Mouse (Mus musculus) olfactory bulb, adult 2 months (tissue): Measurements from ENCODE around the gene Ssu2. TPM values are rescaled to one million over a fixed set of nuclear protein-coding genes. Genes with fewer than 3 reads are reported as not detected.

Experiments used
- H3K27ac ChIP-seq: fragments of 200-500 bp; 2 replicates; pipeline ENCODE4 v1.5.1; 2012; ENCODE audit warnings: low read depth, low read length; ENCODE audit not compliant: insufficient read depth
- H3K4me1 ChIP-seq: fragments of 200-500 bp; 2 replicates; pipeline ENCODE4 v1.6.1; 2012; ENCODE audit warnings: low read length; ENCODE audit not compliant: control insufficient read depth, insufficient read depth
- H3K4me3 ChIP-seq: fragments of 200-500 bp; 2 replicates; pipeline ENCODE4 v1.5.1; 2012; ENCODE audit warnings: mild to moderate bottlenecking, low read depth, low read length, moderate library complexity; ENCODE audit not compliant: insufficient read depth
- CTCF ChIP-seq: fragments of 200-500 bp; IDR thresholded peaks from 2 replicates; pipeline ENCODE4 v1.5.1; 2012; ENCODE audit warnings: low read depth, mild to moderate bottlenecking, low read length, moderate library complexity; ENCODE audit not compliant: insufficient read depth
- POLR2A ChIP-seq: fragments of 200-500 bp; IDR thresholded peaks from 2 replicates; pipeline ENCODE4 v1.6.1; 2012; ENCODE audit warnings: mild to moderate bottlenecking, low read depth, low read length, moderate library complexity; ENCODE audit not compliant: insufficient read depth
- WGBS: fragments of 180-500 bp; shearing (Covaris S2); methylation state at CpG from one replicate; pipeline ENCODE4 v1.1.7; 2018; 5-methylcytosine and 5-hydroxymethylcytosine counted together
- polyA plus RNA-seq: library from polyadenylated mRNA; stranded (reverse); fragments of >200 nt; gene quantifications from 2 replicates; pipeline ENCODE4 v1.2.4, GENCODE M21; 2012; ENCODE audit warnings: low replicate concordance; ENCODE audit not compliant: missing spikeins, insufficient read depth, insufficient read length

Ssu2 gene
- not detected in 2 replicates for polyA plus RNA-seq

DNA sequence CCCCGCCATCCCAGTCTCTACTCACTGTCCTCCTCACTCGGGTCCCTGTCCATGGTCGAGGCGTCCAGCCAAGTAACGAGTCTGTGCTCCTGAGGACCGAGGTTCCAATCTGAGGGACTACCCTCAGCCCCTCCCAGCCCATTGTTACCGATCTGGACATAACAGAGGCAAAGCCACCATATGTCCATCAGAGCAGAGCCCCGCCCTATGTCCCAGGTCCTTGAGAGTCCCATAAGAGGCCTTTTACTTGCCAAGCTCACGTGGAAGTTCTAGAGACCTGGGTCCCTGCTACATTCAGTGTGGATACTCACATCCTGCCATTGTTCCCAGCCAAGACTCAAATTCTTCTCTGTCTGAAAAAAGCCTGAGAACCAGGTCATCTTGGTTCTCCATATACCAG is at the start of gene Ssu2:
Gene Ssu2 (minus strand): TSS at position 77 of the 400 bp plus-strand sequence.
- Histone ChIP-seq H3K27ac (no peak within 1 kb of the TSS), H3K4me1 (0 out of 2 replicates have a peak, but pooled peaks cover 2% of the 10 kb centered on the region), H3K4me3 (no peak within 1 kb of the TSS)
- TF ChIP-seq CTCF (no peak), POLR2A (no peak)
- 80% methylated on average over 9 of the region's 9 CpGs for WGBS

DNA sequence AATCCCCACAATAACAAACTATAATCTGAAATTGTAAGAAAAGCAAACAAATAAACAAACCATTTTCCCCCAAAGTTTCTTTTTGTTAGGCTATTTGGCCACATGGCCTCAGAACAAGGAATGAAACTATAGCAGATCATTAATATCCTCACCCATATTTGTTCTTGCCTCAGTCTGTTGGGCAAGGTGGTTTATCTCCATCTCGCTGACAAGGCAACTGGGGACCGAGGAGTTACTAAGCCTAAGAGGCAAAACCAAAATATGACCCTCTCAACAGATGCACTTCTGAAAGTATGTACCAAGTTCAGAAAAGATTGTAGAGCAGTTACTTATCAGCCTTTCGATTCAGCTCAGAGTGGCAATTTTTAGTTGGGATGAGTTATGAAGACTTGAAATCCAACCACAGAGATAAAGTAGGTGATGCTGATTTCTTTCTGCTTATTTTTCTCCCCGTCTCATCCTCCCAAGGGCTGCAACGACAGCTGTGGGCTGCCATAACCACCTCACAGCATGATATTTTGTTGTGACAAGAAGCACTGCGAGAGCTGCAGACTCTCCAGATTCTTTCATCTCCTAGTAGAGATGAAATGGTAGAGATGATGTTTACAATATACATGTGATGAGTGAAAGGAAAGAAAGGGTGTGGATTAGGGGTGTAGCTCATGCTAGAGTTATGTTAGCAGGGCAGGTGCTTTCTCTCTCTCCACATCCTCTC is 38.4 kb upstream of the Ssu2 start:
- TF ChIP-seq CTCF (no peak), POLR2A (no peak)
- 67% methylated on average over 6 of the region's 6 CpGs for WGBS
- Histone ChIP-seq H3K4me3 (no peak overlapping the region), H3K4me1 (no peaks in the 10 kb centered on the region), H3K27ac (no peak overlapping the region)

DNA sequence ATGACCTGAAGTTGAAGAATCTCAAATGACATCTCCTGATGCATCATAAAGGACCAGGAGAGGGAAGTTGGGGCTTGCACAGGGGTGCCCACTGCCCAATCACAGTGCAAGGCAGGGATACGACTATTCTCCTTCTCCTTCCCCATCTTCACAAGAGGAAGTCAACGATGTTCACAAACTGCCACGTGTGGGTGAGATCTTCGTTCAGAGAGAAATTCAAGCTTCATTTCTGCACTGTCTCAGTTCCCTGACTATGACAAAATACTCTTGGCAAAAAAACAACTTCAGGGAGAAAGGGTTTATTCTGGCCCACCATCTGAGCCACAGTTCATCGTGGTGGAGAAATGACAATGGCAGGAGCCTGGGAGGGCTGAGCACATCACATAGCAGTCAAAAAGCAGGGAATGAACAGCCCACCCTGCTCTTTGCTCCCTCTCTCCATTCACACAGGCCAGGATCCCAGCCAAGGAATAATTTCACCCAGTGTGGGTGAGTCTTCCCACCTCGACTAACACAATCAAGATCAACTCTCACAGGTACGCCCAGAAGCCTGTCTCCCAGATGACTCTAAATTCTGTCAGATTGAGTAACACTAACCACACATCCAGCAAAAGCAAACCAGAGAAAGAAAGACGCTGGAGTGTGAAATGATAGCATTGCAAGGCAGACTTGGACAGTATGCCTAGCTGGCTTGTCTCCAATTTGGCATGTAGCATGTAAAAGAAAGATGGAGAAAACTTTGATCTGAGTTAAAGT is 36.1 kb upstream of the Ssu2 start:
- TF ChIP-seq POLR2A = no peak
- TF ChIP-seq CTCF = no peak
- no peak overlapping the region for H3K27ac ChIP-seq
- H3K4me3 ChIP-seq = no peak overlapping the region
- no peaks in the 10 kb centered on the region for H3K4me1 ChIP-seq
- 63% methylated on average over 8 of the region's 8 CpGs for WGBS

DNA sequence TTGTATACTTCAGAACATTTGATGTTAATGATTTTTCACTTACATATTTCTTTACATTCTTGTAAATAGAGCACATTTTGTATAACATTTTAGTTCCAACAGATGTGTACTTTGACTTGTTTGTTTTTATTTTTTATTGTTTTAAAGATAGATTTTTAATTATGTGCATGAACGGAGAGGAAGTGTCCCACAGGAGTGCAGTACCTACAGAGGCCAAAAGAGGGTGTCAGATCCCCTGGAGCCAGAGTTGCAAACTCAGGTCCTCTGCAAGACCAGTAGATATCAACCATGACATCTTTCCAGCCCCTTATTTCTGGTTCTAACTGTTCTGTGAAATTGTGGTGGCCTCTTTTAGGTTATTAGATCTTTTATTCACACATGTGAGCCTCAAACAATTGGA is 33.1 kb upstream of the Ssu2 start:
- H3K4me1 ChIP-seq = no peaks in the 10 kb centered on the region
- no peak overlapping the region for H3K27ac ChIP-seq
- 89% methylated on average over 1 of the region's 1 CpGs for WGBS
- no peak for TF ChIP-seq POLR2A
- no peak for TF ChIP-seq CTCF
- no peak overlapping the region for H3K4me3 ChIP-seq

DNA sequence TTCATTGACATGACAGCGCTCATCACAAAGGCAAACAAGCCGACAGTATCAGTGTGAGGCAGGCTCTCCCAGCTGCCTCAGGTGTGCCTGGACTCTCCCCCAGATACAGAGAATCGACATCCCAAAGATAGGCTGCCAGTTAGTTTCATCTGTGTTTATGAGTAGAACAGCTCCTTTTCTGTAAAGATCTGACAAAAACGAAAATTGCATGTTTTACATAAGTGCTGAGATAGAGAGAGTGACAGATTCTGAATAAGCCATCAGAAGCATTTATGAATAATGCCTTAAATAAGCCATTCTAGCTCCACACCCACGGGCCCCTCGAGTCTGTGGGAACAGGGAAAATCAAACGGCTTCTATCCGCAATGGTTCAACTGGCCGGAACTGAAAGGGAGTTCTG is 31.5 kb upstream of the Ssu2 start:
- TF ChIP-seq CTCF (no peak), POLR2A (no peak)
- H3K27ac ChIP-seq = no peak overlapping the region
- H3K4me3 ChIP-seq = no peak overlapping the region
- H3K4me1 ChIP-seq = no peaks in the 10 kb centered on the region
- 74% methylated on average over 9 of the region's 9 CpGs for WGBS

DNA sequence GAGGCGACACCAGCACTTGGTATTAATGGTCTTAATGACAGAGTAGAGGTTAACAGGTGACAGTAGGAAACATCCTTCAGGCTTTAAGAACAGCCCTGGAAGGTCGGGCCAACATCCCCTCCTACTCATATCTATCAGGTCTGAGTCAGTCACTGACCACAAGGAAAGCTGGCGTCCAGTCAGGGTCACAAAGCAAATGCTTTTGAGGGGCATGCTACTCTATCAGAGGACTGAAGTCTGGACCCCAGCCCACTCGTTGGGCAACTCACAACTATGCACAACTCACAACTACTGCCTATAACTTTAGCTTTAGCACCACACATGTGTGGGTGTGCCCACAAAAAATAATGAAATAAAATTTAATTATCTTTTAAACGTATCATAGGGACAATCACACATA is 16.3 kb upstream of the Ssu2 start:
- Histone ChIP-seq H3K4me3 (no peak overlapping the region), H3K4me1 (peaks cover 5% of the 10 kb centered on the region; the same call in 1 of the 2 replicates), H3K27ac (no peak overlapping the region)
- TF ChIP-seq CTCF (no peak), POLR2A (no peak)
- WGBS = 72% methylated on average over 5 of the region's 5 CpGs

DNA sequence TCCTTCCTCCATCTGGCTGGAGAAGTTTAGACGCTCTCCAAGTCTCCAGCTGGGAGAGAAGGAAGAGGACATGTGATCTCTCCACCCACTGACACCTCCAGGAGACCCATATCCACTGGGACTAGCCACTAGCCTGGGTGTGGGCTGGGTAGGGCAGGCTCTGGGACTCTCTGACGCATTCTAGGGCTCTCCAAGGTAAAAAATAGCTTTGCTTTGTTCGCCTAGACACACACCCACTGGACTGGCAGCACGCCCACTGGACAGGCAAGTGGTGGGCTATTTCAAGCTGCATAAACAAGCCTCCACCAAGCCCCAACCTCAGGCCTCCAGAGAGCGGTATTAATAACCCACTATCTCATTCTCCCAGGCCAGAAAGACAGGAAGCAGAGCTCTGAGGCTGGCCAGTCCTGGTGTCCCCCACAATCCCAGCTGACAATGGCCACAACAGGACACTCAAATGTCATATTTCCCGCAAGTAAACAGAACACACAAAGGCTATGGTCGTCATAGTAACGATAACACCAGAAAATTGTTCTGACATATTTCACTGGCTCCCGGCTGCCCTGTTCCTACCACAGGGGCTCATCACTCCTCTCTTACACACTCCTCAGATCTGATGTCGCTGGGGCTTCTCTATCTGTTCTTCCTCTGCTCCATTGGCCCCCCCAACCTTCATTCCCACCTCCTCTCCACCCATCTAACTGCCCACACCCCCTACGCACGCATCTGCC is 14.3 kb upstream of the Ssu2 start:
- Histone ChIP-seq H3K27ac (no peak overlapping the region), H3K4me1 (peaks cover 5% of the 10 kb centered on the region; the same call in 1 of the 2 replicates), H3K4me3 (no peak overlapping the region)
- TF ChIP-seq POLR2A = no peak
- no peak for TF ChIP-seq CTCF
- WGBS = 69% methylated on average over 12 of the region's 12 CpGs

DNA sequence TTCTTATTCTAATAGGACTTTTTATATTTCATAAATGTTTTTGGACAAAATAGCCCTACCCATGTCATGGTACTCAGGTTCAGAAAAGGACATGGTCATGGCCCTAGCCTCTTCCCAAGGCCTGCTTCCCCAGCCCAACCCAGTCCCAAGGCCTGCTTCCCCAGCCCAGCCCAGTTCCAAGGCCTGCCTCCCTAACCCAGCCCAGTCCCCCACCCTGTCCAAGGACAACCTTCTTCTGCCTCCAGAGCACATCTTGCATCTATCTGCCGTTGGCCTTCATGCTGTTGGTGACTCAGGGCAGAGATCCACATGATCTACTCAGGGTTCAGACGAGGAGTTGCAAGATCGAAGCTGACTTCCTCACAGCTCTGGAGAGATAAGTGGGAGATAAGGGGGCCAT is 9.5 kb upstream of the Ssu2 start:
- H3K4me1 ChIP-seq = peaks cover 5% of the 10 kb centered on the region; the same call in 1 of the 2 replicates
- 93% methylated on average over 3 of the region's 3 CpGs for whole genome bisulfite sequencing
- no peak overlapping the region for H3K27ac ChIP-seq
- H3K4me3 ChIP-seq = no peak overlapping the region
- TF ChIP-seq CTCF (no peak), POLR2A (no peak)

DNA sequence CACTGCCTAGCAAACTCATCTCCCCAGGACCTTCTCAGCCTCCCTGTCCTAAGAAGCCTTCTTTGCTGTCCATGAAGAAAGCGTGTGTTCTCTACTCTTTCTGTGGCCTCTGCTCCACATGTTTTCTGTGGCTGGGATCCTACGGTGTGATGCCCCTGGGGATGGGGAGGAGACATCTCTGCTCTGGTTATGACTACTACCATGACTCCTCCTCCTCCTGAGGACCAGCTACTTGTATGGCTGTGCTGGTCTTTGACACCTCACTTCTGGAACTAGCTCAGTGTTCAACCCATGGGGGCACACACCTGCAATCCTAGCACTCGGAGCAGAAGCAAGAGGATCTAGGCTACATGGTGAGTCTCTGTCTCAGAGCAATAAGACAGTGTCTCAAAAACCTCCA is 8.5 kb upstream of the Ssu2 start:
- H3K27ac ChIP-seq = no peak overlapping the region
- no peak overlapping the region for H3K4me3 ChIP-seq
- H3K4me1 ChIP-seq = no peaks in the 10 kb centered on the region
- TF ChIP-seq POLR2A (no peak), CTCF (no peak)
- WGBS = 91% methylated on average over 3 of the region's 3 CpGs
